15 mouse cellular contexts compared by ENCODE assay signal in the genomic region with DNA sequence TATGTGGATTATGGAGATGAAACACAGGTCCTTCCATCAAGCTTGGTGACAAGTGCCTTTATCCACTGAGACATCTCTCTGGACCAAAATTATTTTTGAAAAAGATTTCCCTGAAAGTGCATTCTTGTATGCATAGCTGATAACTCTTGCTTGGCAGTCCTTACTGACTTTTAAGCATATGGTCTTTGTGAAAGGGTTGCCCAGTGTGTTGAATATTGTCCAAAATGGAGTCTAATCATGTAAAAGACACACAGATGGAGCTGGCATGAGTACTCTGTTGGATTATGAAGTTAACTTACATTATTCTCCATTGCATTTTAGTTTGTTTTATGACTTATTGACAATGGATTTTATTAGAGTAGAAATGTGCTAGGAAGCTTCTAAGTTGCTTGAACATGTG.
"Had no signal": no experiment of that assay in that cellular context is flagged by ENCODE, and none has a peak within 500 bp of the region (broad histone marks: within the 10 kb centered on the region; RNA-seq: fewer than 3 reads in every experiment).

No protein-coding gene starts in this region.

- H3K4me1 ChIP-seq: megakaryocyte, embryonic 14.5 days; midbrain, embryonic 13.5 days; midbrain, embryonic 15.5 days; neural tube, embryonic 12.5 days; stomach, embryonic 15.5 days had no signal

- H3K4me2 ChIP-seq: lung, embryonic 14.5 days; midbrain, embryonic 11.5 days; midbrain, embryonic 13.5 days; midbrain, embryonic 15.5 days; neural tube, embryonic 12.5 days; stomach, embryonic 15.5 days had no signal

- H3K4me3 ChIP-seq: megakaryocyte, embryonic 14.5 days; midbrain, embryonic 13.5 days; midbrain, embryonic 15.5 days; neural tube, embryonic 12.5 days; stomach, embryonic 15.5 days had no signal

- H3K9ac ChIP-seq: lung, embryonic 14.5 days; midbrain, embryonic 13.5 days; midbrain, embryonic 15.5 days; neural tube, embryonic 12.5 days; stomach, embryonic 15.5 days had no signal

- H3K27ac ChIP-seq: midbrain, embryonic 13.5 days; midbrain, embryonic 15.5 days; neural tube, embryonic 12.5 days; stomach, embryonic 15.5 days; stomach, postnatal 0 days had no signal

- DNase-seq: lung, adult 18-20 months; lung, embryonic 14.5 days; lung, postnatal 10 days; lung, postnatal 4 days; right cerebral cortex, postnatal 14 days; thymus, adult 2 months; thymus, postnatal 25 days; thymus, postnatal 4 days had no signal

- H3K27me3 ChIP-seq: megakaryocyte, embryonic 14.5 days; midbrain, embryonic 13.5 days; midbrain, embryonic 15.5 days; neural tube, embryonic 12.5 days; stomach, embryonic 15.5 days had no signal

- ATAC-seq: midbrain, embryonic 13.5 days; midbrain, embryonic 15.5 days had no signal

- H3K36me3 ChIP-seq: midbrain, embryonic 13.5 days; midbrain, embryonic 15.5 days; neural tube, embryonic 12.5 days; stomach, embryonic 15.5 days had no signal

- H3K9me3 ChIP-seq: megakaryocyte, embryonic 14.5 days; midbrain, embryonic 13.5 days; midbrain, embryonic 15.5 days; neural tube, embryonic 12.5 days; stomach, embryonic 15.5 days had no signal
